Mouse (Mus musculus) ES-Bruce4 (cell line): ENCODE measurements around the gene Olfr1008. TPM values are rescaled to one million over a fixed set of nuclear protein-coding genes. Genes with fewer than 3 reads are reported as not detected.

Experiments
- H3K27ac ChIP-seq: 2 replicates; pipeline ENCODE4 v1.5.1; 2012; ENCODE audit warnings: low read length, inconsistent platforms; ENCODE audit not compliant: insufficient read depth
- H3K27me3 ChIP-seq: 2 replicates; pipeline ENCODE4 v1.6.1; 2012; ENCODE audit warnings: mild to moderate bottlenecking, low read length, inconsistent platforms; ENCODE audit not compliant: control insufficient read depth, poor library complexity, insufficient read depth, severe bottlenecking
- H3K36me3 ChIP-seq: 2 replicates; pipeline ENCODE4 v1.6.1; 2012; ENCODE audit warnings: inconsistent platforms, mild to moderate bottlenecking, low read length, moderate library complexity; ENCODE audit not compliant: control insufficient read depth, poor library complexity, insufficient read depth, severe bottlenecking
- H3K4me1 ChIP-seq: one replicate; pipeline ENCODE4 v1.8.1; 2011; ENCODE audit warnings: low read length; ENCODE audit not compliant: control insufficient read depth, insufficient read depth
- H3K4me3 ChIP-seq: 2 replicates; pipeline ENCODE4 v1.5.1; 2011; ENCODE audit warnings: low read depth, mild to moderate bottlenecking, low read length
- H3K9ac ChIP-seq: 2 replicates; pipeline ENCODE4 v1.6.1; 2012; ENCODE audit warnings: low read depth, mild to moderate bottlenecking, inconsistent platforms; ENCODE audit not compliant: poor library complexity, severe bottlenecking
- H3K9me3 ChIP-seq: replicated peaks from 2 replicates; pipeline ENCODE4 v1.6.1; 2012; ENCODE audit warnings: mild to moderate bottlenecking, low read length, inconsistent platforms; ENCODE audit not compliant: control insufficient read depth, poor library complexity, insufficient read depth, severe bottlenecking
- CTCF ChIP-seq: IDR thresholded peaks from one replicate; pipeline ENCODE4 v1.8.1; 2011; ENCODE audit warnings: low read depth, low read length
- EP300 ChIP-seq: IDR thresholded peaks from 2 replicates; pipeline ENCODE4 v1.6.1; 2011; ENCODE audit warnings: low read depth, low read length; ENCODE audit not compliant: insufficient read depth
- POLR2A ChIP-seq: IDR thresholded peaks from one replicate; pipeline ENCODE4 v1.8.1; 2011; ENCODE audit warnings: low read length; ENCODE audit not compliant: insufficient read depth
- polyA plus RNA-seq: library from polyadenylated mRNA; stranded (reverse); fragments of >200 nt; gene quantifications from 2 replicates; pipeline ENCODE4 v1.2.4, GENCODE M21; 2011; ENCODE audit warnings: low read depth; ENCODE audit not compliant: missing spikeins, insufficient read depth, insufficient read length

The Olfr1008 gene
- polyA plus RNA-seq, 1 experiment: not detected

GRCm38 (mm10) chr2:85715119-85715518 is 25.9 kb downstream of the Olfr1008 start, which contains the start of gene Olfr1009:
Gene Olfr1009, plus strand, starts transcription at chr2:85715419.
- no peak within 1 kb of the TSS for H3K27ac ChIP-seq
- H3K4me3 ChIP-seq: no peak within 1 kb of the TSS
- no peak for TF ChIP-seq CTCF
- TF ChIP-seq EP300: no peak
- no peak for TF ChIP-seq POLR2A
- no peaks in the 10 kb centered on the region for H3K36me3 ChIP-seq
- no peaks in the 10 kb centered on the region for H3K9me3 ChIP-seq
- H3K27me3 ChIP-seq: no peaks in the 10 kb centered on the region
- H3K4me1 ChIP-seq: no peaks in the 10 kb centered on the region
- no peak within 1 kb of the TSS for H3K9ac ChIP-seq

GRCm38 (mm10) chr2:85725793-85726192 is 36.6 kb downstream of the Olfr1008 start:
- no peak overlapping the region for H3K4me3 ChIP-seq
- H3K27me3 ChIP-seq: no peaks in the 10 kb centered on the region
- no peaks in the 10 kb centered on the region for H3K4me1 ChIP-seq
- H3K9ac ChIP-seq: no peak overlapping the region
- no peaks in the 10 kb centered on the region for H3K9me3 ChIP-seq
- TF ChIP-seq CTCF (no peak), EP300 (no peak), POLR2A (no peak)
- H3K36me3 ChIP-seq: no peaks in the 10 kb centered on the region
- H3K27ac ChIP-seq: no peak overlapping the region

Other genes starting within 250 kb of the Olfr1008 start
- not detected in 2 replicates for gene Olfr995, start 245.8 kb upstream of the Olfr1008 start, polyA plus RNA-seq
- gene 4833423E24Rik, start 170.4 kb upstream of the Olfr1008 start, polyA plus RNA-seq: not detected in 2 replicates
- gene Olfr996, start 110.2 kb upstream of the Olfr1008 start, polyA plus RNA-seq: not detected in 2 replicates
- gene Olfr998, start 100.5 kb upstream of the Olfr1008 start, polyA plus RNA-seq: not detected in 2 replicates
- not detected in 2 replicates for gene Olfr1000, start 77.5 kb upstream of the Olfr1008 start, polyA plus RNA-seq
- not detected in 2 replicates for gene Olfr1002, start 38.7 kb upstream of the Olfr1008 start, polyA plus RNA-seq
- not detected in 2 replicates for gene Olfr154, start 25.0 kb upstream of the Olfr1008 start, polyA plus RNA-seq
- gene Olfr1006, start 10.7 kb upstream of the Olfr1008 start, polyA plus RNA-seq: not detected in 2 replicates
- gene Olfr1009, start 26.0 kb downstream of the Olfr1008 start, polyA plus RNA-seq: not detected in 2 replicates
- gene Olfr1012, start 73.3 kb downstream of the Olfr1008 start, polyA plus RNA-seq: not detected in 2 replicates
- gene Olfr1013, start 77.7 kb downstream of the Olfr1008 start, polyA plus RNA-seq: not detected in 2 replicates
- gene Olfr1014, start 83.3 kb downstream of the Olfr1008 start, polyA plus RNA-seq: not detected in 2 replicates
- not detected in 2 replicates for gene Olfr1015, start 92.6 kb downstream of the Olfr1008 start, polyA plus RNA-seq
- gene Olfr1016, start 113.1 kb downstream of the Olfr1008 start, polyA plus RNA-seq: not detected in 2 replicates
- not detected in 2 replicates for gene Olfr1018, start 129.0 kb downstream of the Olfr1008 start, polyA plus RNA-seq
- gene Olfr1019, start 156.1 kb downstream of the Olfr1008 start, polyA plus RNA-seq: not detected in 2 replicates
- not detected in 2 replicates for gene Olfr1020, start 157.6 kb downstream of the Olfr1008 start, polyA plus RNA-seq
- gene Olfr1022, start 179.2 kb downstream of the Olfr1008 start, polyA plus RNA-seq: not detected in 2 replicates
- not detected in 2 replicates for gene Olfr1023, start 196.2 kb downstream of the Olfr1008 start, polyA plus RNA-seq
- gene Olfr1024, start 215.6 kb downstream of the Olfr1008 start, polyA plus RNA-seq: not detected in 2 replicates
- gene Olfr1025-ps1, start 225.8 kb downstream of the Olfr1008 start, polyA plus RNA-seq: not detected in 2 replicates
- gene Olfr1026, start 232.1 kb downstream of the Olfr1008 start, polyA plus RNA-seq: not detected in 2 replicates